Mouse (Mus musculus) heart, embryonic 14.5 days (tissue): Measurements from ENCODE around the gene Olfr1024. TPM values are rescaled to one million over a fixed set of nuclear protein-coding genes. Genes with fewer than 3 reads are reported as not detected.

ENCODE experiments used
- polyA plus RNA-seq: library from polyadenylated mRNA; unstranded; fragments of >200 nt; fragmentation: Nextera tagmentation; extraction: Ambion mirVana; gene quantifications from 2 replicates; pipeline ENCODE4 v1.2.1, GENCODE M21; 2014

Olfr1024 gene
- polyA plus RNA-seq, 1 experiment from 2014 or later = not detected

Other genes with a start within 250 kb of the Olfr1024 start
- not detected in 2 replicates for gene Olfr154, start 240.6 kb downstream of the Olfr1024 start, polyA plus RNA-seq
- gene Olfr1006, start 226.3 kb downstream of the Olfr1024 start, polyA plus RNA-seq = not detected in 2 replicates
- gene Olfr1008, start 215.6 kb downstream of the Olfr1024 start, polyA plus RNA-seq = not detected in 2 replicates
- not detected in 2 replicates for gene Olfr1009, start 189.6 kb downstream of the Olfr1024 start, polyA plus RNA-seq
- gene Olfr1012, start 142.3 kb downstream of the Olfr1024 start, polyA plus RNA-seq = not detected in 2 replicates
- not detected in 2 replicates for gene Olfr1013, start 138.0 kb downstream of the Olfr1024 start, polyA plus RNA-seq
- gene Olfr1014, start 132.3 kb downstream of the Olfr1024 start, polyA plus RNA-seq = not detected in 2 replicates
- not detected in 2 replicates for gene Olfr1015, start 123.0 kb downstream of the Olfr1024 start, polyA plus RNA-seq
- not detected in 2 replicates for gene Olfr1016, start 102.5 kb downstream of the Olfr1024 start, polyA plus RNA-seq
- gene Olfr1018, start 86.6 kb downstream of the Olfr1024 start, polyA plus RNA-seq = not detected in 2 replicates
- not detected in 2 replicates for gene Olfr1019, start 59.6 kb downstream of the Olfr1024 start, polyA plus RNA-seq
- gene Olfr1020, start 58.0 kb downstream of the Olfr1024 start, polyA plus RNA-seq = not detected in 2 replicates
- not detected in 2 replicates for gene Olfr1022, start 36.5 kb downstream of the Olfr1024 start, polyA plus RNA-seq
- gene Olfr1023, start 19.4 kb downstream of the Olfr1024 start, polyA plus RNA-seq = not detected in 2 replicates
- not detected in 2 replicates for gene Olfr1025-ps1, start 10.1 kb upstream of the Olfr1024 start, polyA plus RNA-seq
- not detected in 2 replicates for gene Olfr1026, start 16.5 kb upstream of the Olfr1024 start, polyA plus RNA-seq
- not detected in 2 replicates for gene Olfr1028, start 45.4 kb upstream of the Olfr1024 start, polyA plus RNA-seq
- gene Olfr1029, start 68.8 kb upstream of the Olfr1024 start, polyA plus RNA-seq = not detected in 2 replicates
- not detected in 2 replicates for gene Olfr1030, start 74.2 kb upstream of the Olfr1024 start, polyA plus RNA-seq
- gene Olfr1031, start 85.3 kb upstream of the Olfr1024 start, polyA plus RNA-seq = not detected in 2 replicates
- gene Olfr1032, start 100.5 kb upstream of the Olfr1024 start, polyA plus RNA-seq = not detected in 2 replicates
- 2.7 and 3.9 TPM in 2 replicates for gene Olfr1033, start 115.6 kb upstream of the Olfr1024 start, polyA plus RNA-seq
- 0.08 and 0.12 TPM in 2 replicates for gene Olfr1034, start 140.8 kb upstream of the Olfr1024 start, polyA plus RNA-seq
- not detected in 2 replicates for gene Olfr1036, start 168.9 kb upstream of the Olfr1024 start, polyA plus RNA-seq
- gene Olfr1037, start 182.3 kb upstream of the Olfr1024 start, polyA plus RNA-seq = not detected in 2 replicates
- not detected in 2 replicates for gene Olfr1039, start 230.9 kb upstream of the Olfr1024 start, polyA plus RNA-seq
- not detected in 2 replicates for gene Olfr1040, start 241.7 kb upstream of the Olfr1024 start, polyA plus RNA-seq